Mouse (Mus musculus): ENCODE measurements around the gene Ipo11. TPM values are rescaled to one million over a fixed set of nuclear protein-coding genes. Genes with fewer than 3 reads are reported as not detected.

Gene Ipo11
- 47.0 and 50.2 TPM in 2 replicates for polyA plus RNA-seq (2012; rRNA removed)

GRCm38 (mm10) chr13:106936256-106937137 is at the start of gene Ipo11:
Ipo11 (minus strand) TSS chr13:106936958.

GRCm38 (mm10) chr13:106946594-106947540 is 10.1 kb upstream of the Ipo11 start, which contains the start of gene Dimt1:
Dimt1 (plus strand) TSS chr13:106947127.

Other genes with a start within 250 kb of the Ipo11 start
- gene Dimt1, start 10.2 kb upstream of the Ipo11 start, polyA plus RNA-seq (2012; rRNA removed): 38.2 and 42.0 TPM in 2 replicates
- gene Kif2a, start 85.2 kb upstream of the Ipo11 start, polyA plus RNA-seq (2012; rRNA removed): 48.6 and 49.6 TPM in 2 replicates